Mouse (Mus musculus): ENCODE measurements around the gene D930048N14Rik.
"Not testable (repeated sequence)": the region's sequence is repeated elsewhere in the genome, so short reads cannot be mapped to it uniquely, and the experiment has no call there.

D930048N14Rik gene

DNA sequence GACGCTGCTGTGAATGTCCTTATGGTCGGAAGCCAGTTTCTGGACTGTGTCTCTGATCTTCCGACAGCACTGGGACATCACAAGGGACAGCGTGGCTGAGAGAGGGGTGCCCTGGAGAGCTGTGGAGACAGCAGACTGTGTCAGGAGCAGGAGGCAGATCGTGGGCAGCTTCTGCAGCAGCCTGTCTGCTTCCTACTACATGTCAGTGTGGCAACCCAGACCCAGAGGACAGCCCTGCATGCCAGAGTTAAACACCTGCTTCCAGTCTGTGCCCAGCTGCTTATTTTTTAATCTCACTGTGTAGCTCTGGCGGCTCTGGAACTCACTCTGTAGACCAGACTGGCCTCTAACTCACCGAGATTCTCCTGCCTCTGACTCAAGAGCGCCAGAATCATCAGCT lies 22.8 kb upstream of the D930048N14Rik start:
- DNase-seq (ENCODE audit: low spot score in 2 of 2), result no peak

- DNase-seq (ENCODE audit: low spot score in 2 of 2), result no peak
These were observed 21.0 kb upstream of the D930048N14Rik start for GRCm38 (mm10) chr11:51629651-51630314.

- no peak for DNase-seq (ENCODE audit: low spot score in 2 of 2)
These were observed 18.5 kb upstream of the D930048N14Rik start for GRCm38 (mm10) chr11:51632130-51632753.

GRCm38 (mm10) chr11:51633200-51633599 lies 17.6 kb upstream of the D930048N14Rik start:
- not testable (repeated sequence) for DNase-seq (ENCODE audit: low spot score in 2 of 2)

- DNase-seq (ENCODE audit: low spot score in 2 of 2), result no peak
These were observed 17.0 kb upstream of the D930048N14Rik start for GRCm38 (mm10) chr11:51633721-51634120.

DNA sequence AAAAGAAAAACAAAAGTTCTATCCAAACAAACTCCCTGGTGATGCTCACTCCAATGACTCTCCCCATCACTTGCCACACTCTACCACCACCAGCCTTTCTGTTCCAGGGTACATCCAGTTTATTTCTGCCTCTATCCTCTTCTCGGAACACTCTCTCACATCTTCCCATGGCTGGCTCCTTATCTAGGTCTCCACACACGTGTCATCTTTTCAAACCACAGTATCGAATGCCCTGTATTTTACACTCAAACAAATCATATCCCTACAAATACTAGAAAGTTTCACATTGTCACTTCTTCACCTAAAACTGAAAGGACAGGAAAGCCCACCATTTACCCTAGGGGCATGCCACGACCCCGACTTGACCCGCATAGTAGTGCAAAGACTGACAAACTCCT lies 15.6 kb upstream of the D930048N14Rik start:
- DNase-seq (ENCODE audit: low spot score in 2 of 2), result no peak

- DNase-seq (ENCODE audit: low spot score in 2 of 2), result peak; percentile 90
These were observed 15.0 kb upstream of the D930048N14Rik start, which contains the start of gene Rmnd5b for GRCm38 (mm10) chr11:51635525-51636322. Gene Rmnd5b (minus strand): TSS chr11:51635896.

GRCm38 (mm10) chr11:51636323-51636684 lies 14.4 kb upstream of the D930048N14Rik start:
- peak in 1 of 2 experiments; percentile 55 for DNase-seq (ENCODE audit: low spot score in 2 of 2)

DNA sequence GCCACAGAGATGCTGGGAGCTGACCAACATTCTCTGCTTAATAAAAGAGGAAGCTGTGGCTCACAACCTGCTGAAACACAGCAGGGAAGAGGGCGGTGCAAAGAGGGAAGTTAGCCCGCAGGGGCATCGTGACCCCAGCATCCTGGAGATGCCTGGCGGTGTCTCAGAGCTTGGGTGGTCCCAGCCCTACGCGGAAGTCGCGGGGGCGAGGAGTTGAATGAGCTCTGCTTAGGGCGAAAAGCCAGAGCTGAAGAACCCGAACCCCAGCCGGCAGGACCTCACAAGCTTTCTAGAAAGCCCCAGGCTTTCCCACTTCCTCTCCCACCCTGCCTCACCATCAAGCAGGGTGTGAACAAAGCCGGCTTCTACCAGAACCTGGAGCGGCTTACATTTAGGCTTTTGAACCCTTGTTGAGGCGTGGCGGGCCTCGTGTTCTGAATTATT lies 12.8 kb upstream of the D930048N14Rik start:
- DNase-seq (ENCODE audit: low spot score in 2 of 2), result no peak

DNA sequence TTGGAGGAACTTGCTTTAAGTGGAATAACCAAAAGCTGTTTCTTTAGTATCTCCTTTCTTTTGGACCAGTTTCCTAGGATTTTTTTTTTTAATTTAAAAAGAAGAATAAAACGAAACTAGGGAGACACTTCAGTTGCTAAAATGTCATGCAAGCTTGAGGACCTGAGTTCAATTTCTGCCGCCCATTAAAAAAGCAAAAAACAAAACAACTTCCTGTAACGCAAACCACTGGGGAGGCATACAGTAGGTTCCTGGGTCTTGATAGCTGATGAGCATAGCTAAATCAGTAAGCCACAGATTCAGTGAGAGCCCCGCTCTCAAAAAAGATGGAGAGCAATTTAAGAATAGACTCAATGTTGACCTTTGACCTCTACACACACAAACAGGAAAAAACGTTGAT lies 12.3 kb upstream of the D930048N14Rik start:
- no peak for DNase-seq (ENCODE audit: low spot score in 2 of 2)

DNA sequence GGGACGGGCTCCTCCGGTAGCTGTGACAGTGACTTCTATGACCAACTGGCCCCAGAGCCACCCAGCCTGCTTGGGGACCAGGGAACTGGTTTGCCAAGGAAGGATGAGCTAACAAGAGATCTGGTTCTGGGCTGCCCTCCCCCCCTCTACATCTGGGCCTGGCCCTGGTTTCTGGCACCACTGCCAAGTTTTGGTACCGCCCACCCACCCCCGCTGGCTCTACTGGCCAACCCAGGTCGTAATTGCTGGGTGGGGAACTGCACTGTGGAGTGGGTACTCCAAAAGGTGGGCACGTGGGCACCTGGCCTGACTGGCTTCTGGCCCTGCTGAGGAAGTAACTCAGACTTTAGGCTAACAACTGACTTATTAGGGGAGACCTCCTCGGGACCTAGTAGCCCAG lies 10.0 kb upstream of the D930048N14Rik start:
- DNase-seq (ENCODE audit: low spot score in 2 of 2), result no peak

- no peak for DNase-seq (ENCODE audit: low spot score in 2 of 2)
These were observed 7.6 kb upstream of the D930048N14Rik start for GRCm38 (mm10) chr11:51643202-51643601.

DNA sequence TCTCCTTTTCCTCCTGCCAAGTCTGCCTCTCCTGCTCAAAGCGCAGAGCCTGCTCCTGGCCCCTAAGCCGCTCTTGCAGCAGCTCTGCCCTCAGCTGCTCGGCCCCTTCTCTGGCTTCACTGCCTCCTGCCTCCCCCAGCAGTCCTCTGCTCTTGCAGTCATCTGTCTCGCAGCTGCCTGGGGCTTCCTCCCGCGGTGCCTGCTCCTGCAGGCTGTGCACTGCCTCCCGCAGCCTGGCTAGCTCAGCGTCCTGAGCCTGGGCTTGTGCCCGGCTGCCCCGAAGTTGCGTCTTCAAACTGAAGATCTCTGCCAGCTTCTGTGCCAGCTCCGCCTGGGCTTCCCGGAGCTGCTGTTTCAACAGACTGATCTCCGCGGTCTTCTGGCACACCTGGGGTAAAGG lies 7.0 kb upstream of the D930048N14Rik start:
- peak in 1 of 2 experiments; percentile 41 for DNase-seq (ENCODE audit: low spot score in 2 of 2)

DNA sequence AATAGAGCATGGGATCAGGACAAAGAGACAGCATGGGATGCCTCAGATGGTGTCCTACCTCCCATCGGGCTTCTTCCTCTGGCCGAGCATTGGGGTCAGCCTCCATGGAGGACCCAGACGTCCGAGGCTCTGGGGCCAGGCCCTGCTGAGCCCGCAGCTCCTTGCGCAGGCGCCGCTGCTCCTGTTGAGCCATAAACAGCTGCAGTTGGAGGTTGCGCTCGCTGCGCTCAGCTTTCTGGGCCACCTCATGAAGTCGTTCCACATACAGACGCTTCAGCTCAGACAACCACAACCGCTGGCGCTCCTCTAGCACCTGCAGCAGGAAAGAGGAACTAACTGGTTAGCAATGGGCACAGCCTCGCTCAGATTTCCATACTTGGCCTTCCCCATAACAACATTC lies 6.5 kb upstream of the D930048N14Rik start:
- DNase-seq (ENCODE audit: low spot score in 2 of 2), result no peak

- DNase-seq (ENCODE audit: low spot score in 2 of 2), result no peak
These were observed 5.5 kb upstream of the D930048N14Rik start for GRCm38 (mm10) chr11:51645293-51645692.

DNA sequence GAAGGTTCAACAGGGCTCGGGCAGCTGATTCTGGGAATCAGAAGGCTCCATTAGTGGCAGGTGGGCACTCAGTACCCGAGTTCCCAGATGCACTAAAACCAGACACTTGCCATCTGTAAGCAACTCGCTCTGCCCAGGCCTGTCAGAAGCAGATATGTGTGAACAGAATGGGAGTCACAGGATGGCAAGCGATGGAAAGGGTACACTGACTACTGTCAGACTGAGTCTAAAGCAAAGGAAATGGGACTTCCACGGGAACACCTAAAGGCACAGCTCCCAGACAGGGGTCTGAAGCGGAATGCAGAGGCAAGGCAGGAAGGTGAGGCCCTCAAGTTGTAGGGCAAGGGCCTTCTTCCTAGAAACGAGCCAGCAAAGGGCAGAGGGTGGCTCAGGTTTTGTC lies 4.5 kb upstream of the D930048N14Rik start:
- no peak for DNase-seq (ENCODE audit: low spot score in 2 of 2)

DNA sequence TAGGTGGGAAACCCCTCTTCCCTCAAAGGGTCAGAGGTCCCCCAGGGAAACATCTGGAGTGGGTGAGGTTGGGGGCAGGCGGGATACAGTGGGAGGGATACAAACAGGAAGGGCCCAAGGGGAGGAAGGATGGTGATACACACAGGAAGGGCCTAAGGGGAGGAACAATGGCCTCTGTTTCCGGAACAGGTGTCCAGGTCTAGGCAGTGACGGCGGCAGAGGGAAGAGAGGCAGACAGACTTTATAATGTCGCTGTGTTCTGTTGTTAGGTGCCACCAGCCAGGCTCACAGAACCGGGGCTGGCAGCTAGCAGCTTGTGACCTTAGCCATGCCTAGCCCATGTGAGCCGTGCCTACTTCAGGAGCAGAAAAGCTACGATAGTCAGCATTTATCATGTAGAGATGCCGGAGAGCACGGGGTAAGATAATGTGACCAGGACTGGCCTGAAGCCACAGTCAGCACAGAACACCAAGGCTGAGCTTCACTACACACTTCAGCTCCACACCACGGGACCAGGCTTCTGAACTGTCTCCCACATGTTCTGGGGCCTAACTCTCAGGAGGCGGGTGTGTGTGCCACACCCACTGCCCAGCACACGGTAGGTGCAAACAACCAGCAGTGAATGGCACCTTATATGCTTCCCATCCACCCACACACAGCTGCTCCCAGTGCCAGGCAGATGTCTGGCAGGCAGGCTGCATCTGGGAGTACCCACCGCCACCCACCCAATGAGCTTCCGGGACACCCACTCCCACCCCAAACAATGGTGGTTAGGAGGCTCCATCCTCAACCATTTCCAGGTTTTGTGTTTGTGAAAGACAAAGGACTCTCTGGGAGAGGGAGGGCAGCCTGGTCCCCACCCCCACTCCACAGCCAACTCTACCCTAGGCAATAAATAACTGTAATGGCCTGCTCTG lies 3.7 kb upstream of the D930048N14Rik start:
- DNase-seq (ENCODE audit: low spot score in 2 of 2), result no peak

- DNase-seq (ENCODE audit: low spot score in 2 of 2), result no peak
These were observed 2.2 kb upstream of the D930048N14Rik start for GRCm38 (mm10) chr11:51648566-51648965.

- no peak for DNase-seq (ENCODE audit: low spot score in 2 of 2)
These were observed 1.5 kb upstream of the D930048N14Rik start for GRCm38 (mm10) chr11:51649111-51649888.

GRCm38 (mm10) chr11:51649889-51650199 lies 910 bp upstream of the D930048N14Rik start:
- DNase-seq (ENCODE audit: low spot score in 2 of 2), result no peak

- DNase-seq (ENCODE audit: low spot score in 2 of 2), result no peak
These were observed 493 bp upstream of the D930048N14Rik start for GRCm38 (mm10) chr11:51650261-51650660.
